Mouse (Mus musculus) neural tube, embryonic 10.5 days (tissue): Measurements from ENCODE around the gene 4933434E20Rik.

ENCODE experiments used
- DNase-seq: peaks from one replicate; pipeline ENCODE4 v3.0.0-alpha.2; 2017; ENCODE audit warnings: low spot score; ENCODE audit errors: extremely low spot score

The 4933434E20Rik gene

GRCm38 (mm10) chr3:90051441-90052350 is at the start of gene 4933434E20Rik:
4933434E20Rik (plus strand) TSS chr3:90051636.
- peak; percentile 72 for DNase-seq

GRCm38 (mm10) chr3:90004091-90004796 is 47.2 kb upstream of the 4933434E20Rik start:
- no peak for DNase-seq

- no peak for DNase-seq
These were observed 41.1 kb upstream of the 4933434E20Rik start for GRCm38 (mm10) chr3:90010291-90010690.

GRCm38 (mm10) chr3:90016626-90017025 is 34.8 kb upstream of the 4933434E20Rik start:
- no peak for DNase-seq

- DNase-seq: no peak
These were observed 16.8 kb upstream of the 4933434E20Rik start for GRCm38 (mm10) chr3:90034653-90035052.

GRCm38 (mm10) chr3:90036263-90036662 is 15.2 kb upstream of the 4933434E20Rik start:
- no peak for DNase-seq

GRCm38 (mm10) chr3:90049691-90050090 is 1.7 kb upstream of the 4933434E20Rik start:
- DNase-seq: no peak

- DNase-seq: peak; percentile 99
These were observed 1.2 kb downstream of the 4933434E20Rik start, which contains the start of gene Ubap2l for GRCm38 (mm10) chr3:90052351-90053241. Ubap2l (minus strand) TSS chr3:90052628.

- no peak for DNase-seq
These were observed 10.1 kb downstream of the 4933434E20Rik start for GRCm38 (mm10) chr3:90061549-90061948.

- no peak for DNase-seq
These were observed 11.1 kb downstream of the 4933434E20Rik start for GRCm38 (mm10) chr3:90062539-90062938.

- no peak for DNase-seq
These were observed 12.9 kb downstream of the 4933434E20Rik start for GRCm38 (mm10) chr3:90064383-90064782.

- peak; percentile 45 for DNase-seq
These were observed 14.1 kb downstream of the 4933434E20Rik start for GRCm38 (mm10) chr3:90065553-90065952.

- no peak for DNase-seq
These were observed 16.4 kb downstream of the 4933434E20Rik start for GRCm38 (mm10) chr3:90067851-90068250.

- DNase-seq: no peak
These were observed 18.3 kb downstream of the 4933434E20Rik start for GRCm38 (mm10) chr3:90069688-90070087.

GRCm38 (mm10) chr3:90072294-90072693 is 20.9 kb downstream of the 4933434E20Rik start, which contains the start of gene Tpm3:
Tpm3 (plus strand) TSS chr3:90072649.
- no peak for DNase-seq

GRCm38 (mm10) chr3:90076921-90077716 is 25.7 kb downstream of the 4933434E20Rik start:
- DNase-seq: peak; percentile 82

GRCm38 (mm10) chr3:90078224-90078623 is 26.8 kb downstream of the 4933434E20Rik start:
- DNase-seq: no peak

GRCm38 (mm10) chr3:90079133-90079762 is 27.8 kb downstream of the 4933434E20Rik start:
- peak; percentile 94 for DNase-seq

GRCm38 (mm10) chr3:90079763-90080497 is 28.5 kb downstream of the 4933434E20Rik start:
- peak; percentile 76 for DNase-seq
